Mouse (Mus musculus) cerebellum, adult 2 months (tissue): ENCODE results near the gene 2310039H08Rik. TPM values are rescaled to one million over a fixed set of nuclear protein-coding genes. Genes with fewer than 3 reads are reported as not detected.
"Not testable (repeated sequence)": the region's sequence is repeated elsewhere in the genome, so short reads cannot be mapped to it uniquely, and the experiment has no call there.

Experiments
- DNase-seq, 2 experiments: peaks; one replicate each; pipeline ENCODE4 v3.0.0; 2021
- H3K27ac ChIP-seq: fragments of 200-500 bp; 2 replicates; pipeline ENCODE4 v1.5.1; 2012; ENCODE audit warnings: low read length, control low read depth, inconsistent platforms; ENCODE audit not compliant: insufficient read depth
- H3K27me3 ChIP-seq: fragments of 200-500 bp; 2 replicates; pipeline ENCODE4 v1.6.1; 2012; ENCODE audit warnings: inconsistent platforms, mild to moderate bottlenecking, low read length, moderate library complexity; ENCODE audit not compliant: control insufficient read depth, insufficient read depth
- H3K4me1 ChIP-seq: fragments of 200-500 bp; 2 replicates; pipeline ENCODE4 v1.6.1; 2011; ENCODE audit warnings: low read length; ENCODE audit not compliant: control insufficient read depth, insufficient read depth
- H3K4me3 ChIP-seq: fragments of 200-500 bp; replicated peaks from 2 replicates; pipeline ENCODE3; 2011; ENCODE audit warnings: mild to moderate bottlenecking, low read depth, low read length, control low read depth; ENCODE audit not compliant: insufficient read depth
- CTCF ChIP-seq: fragments of 200-500 bp; IDR thresholded peaks from 2 replicates; pipeline ENCODE4 v1.5.1; 2011; ENCODE audit warnings: low read depth, mild to moderate bottlenecking, control low read depth, low read length, moderate library complexity, borderline replicate concordance; ENCODE audit not compliant: insufficient read depth
- POLR2A ChIP-seq: fragments of 200-500 bp; IDR thresholded peaks from 2 replicates; pipeline ENCODE4 v1.6.1; 2011; ENCODE audit warnings: low read length, control low read depth, borderline replicate concordance; ENCODE audit not compliant: insufficient read depth
- whole genome bisulfite sequencing: fragments of 180-500 bp; shearing (Covaris S2); methylation state at CpG from one replicate; pipeline ENCODE4 v1.1.7; 2018; 5-methylcytosine and 5-hydroxymethylcytosine counted together
- polyA plus RNA-seq: library from polyadenylated mRNA; depleted of rRNA; stranded (reverse); fragments of >200 nt; gene quantifications from 2 replicates; pipeline ENCODE4 v1.2.3, GENCODE M21; 2012

Gene 2310039H08Rik
- polyA plus RNA-seq, 1 experiment = 22.1 TPM

DNA sequence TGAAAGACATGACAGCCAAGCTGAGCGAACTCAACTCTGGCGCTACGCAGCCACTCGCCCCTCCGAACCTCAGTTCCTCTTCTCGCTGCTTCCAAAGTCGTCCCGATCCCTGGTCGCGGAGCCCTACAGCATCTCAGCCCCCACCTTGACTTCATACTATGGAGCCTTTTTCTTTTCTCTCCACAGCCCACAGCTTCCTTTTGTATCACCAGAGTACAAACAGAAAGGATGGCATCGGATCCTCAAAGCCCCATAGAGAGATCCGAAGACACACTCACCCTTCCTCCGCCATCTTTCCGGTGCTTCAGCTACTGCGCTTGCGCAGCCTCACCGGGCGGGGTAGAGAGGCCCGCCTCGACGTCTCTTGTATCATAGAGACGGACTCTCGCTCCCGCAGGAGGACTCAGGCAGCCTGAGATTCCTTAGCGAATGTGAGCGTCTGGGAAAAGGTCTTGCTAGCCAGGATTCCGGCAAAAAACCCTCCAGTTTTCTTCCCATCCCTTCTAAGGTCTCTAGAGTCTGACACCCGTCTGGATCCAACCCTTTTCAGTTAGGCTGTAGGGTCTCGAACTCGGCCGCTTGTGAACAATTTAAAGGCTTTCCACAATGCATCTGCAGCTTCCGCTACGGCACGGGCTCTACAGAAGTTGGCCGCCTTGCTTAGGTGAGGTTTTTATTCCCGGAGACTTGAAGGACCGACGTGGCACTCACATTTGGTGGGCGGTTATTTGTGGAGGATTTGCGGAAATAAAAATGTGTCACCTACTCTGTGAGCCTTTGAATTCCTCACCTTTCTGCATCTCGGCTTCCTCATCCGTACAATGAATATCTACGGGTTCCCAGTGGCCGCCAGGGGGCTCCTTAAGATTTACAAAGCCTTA lies 10.1 kb downstream of the 2310039H08Rik start, which contains the start of gene Rpl7l1:
Gene Rpl7l1, minus strand, starts transcription at position 332 of the 881 bp plus-strand sequence.
- DNase-seq = peak; percentile 92
- TF ChIP-seq CTCF = no peak; the same call in 1 of the 2 replicates
- peak; percentile 97 for TF ChIP-seq POLR2A
- Histone ChIP-seq H3K4me3 (peak within 1 kb of the TSS; percentile 97), H3K4me1 (no peaks in the 10 kb centered on the region), H3K27me3 (no peaks in the 10 kb centered on the region), H3K27ac (peak within 1 kb of the TSS; percentile 23; the same call in 1 of the 2 replicates)
- WGBS = under 1% methylated on average over 44 of the region's 44 CpGs

DNA sequence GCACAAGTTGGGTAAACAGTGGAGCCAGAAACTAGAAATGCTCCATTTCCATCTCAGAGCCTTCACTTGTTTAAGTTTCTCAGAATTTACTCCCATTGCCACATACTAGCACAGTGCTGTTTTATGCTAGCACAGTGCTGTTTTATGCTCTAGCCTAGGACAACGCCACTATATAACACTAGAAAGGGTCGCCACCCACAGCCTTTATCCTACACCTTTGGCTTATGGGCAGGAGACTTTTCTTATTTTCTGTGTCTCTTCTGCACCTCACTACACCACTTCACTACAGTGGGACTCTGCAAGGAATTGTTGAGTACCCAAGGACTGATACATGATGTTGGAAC lies 10.8 kb downstream of the 2310039H08Rik start:
- H3K27ac ChIP-seq = no peak overlapping the region
- 83% methylated on average over 2 of the region's 2 CpGs for WGBS
- TF ChIP-seq POLR2A = no peak
- no peak for TF ChIP-seq CTCF
- DNase-seq = no peak
- H3K4me3 ChIP-seq = peak overlapping the region; percentile 97
- no peaks in the 10 kb centered on the region for H3K4me1 ChIP-seq
- no peaks in the 10 kb centered on the region for H3K27me3 ChIP-seq

DNA sequence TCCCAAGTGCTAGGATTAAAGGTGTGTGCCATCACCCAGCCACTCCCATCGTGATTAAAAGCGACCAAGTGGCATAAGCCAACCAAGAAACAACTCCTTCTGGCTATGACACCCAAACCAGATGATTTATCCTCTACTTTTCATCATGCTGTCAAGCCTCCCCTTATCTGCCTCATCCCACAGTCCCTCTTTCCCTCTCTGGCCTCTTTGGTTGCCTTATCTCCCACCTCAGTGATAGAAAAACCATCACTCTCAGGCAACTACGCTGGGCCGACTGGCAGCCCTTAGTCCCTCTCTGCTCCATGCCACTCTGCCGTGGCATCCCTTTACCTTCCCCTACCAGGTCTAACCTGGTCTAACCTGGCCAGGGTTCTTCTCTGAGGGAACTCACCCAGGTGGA lies 14.5 kb downstream of the 2310039H08Rik start:
- TF ChIP-seq CTCF (no peak), POLR2A (no peak)
- H3K4me3 ChIP-seq = no peak overlapping the region
- no peaks in the 10 kb centered on the region for H3K27me3 ChIP-seq
- no peaks in the 10 kb centered on the region for H3K4me1 ChIP-seq
- H3K27ac ChIP-seq = no peak overlapping the region
- WGBS = 93% methylated on average over 5 of the region's 5 CpGs
- DNase-seq = no peak

DNA sequence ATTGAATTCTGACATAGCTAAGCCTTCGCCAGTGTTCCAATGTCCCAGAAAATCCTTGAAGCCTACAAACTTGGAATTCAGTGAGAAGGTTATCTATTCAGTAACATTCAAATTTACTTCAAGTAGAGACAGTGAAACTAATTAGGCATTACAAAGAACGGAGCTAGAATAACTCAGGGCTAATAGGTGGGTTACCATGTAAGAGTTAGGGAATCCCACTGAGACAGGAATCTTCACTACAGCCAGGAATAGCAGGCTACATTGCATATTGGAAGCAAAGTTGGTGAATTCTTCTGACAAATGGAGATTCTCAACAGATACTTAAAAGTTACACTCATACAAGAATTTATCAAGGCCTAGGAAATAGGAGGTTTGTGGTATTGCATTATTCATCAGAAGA lies 15.5 kb downstream of the 2310039H08Rik start:
- H3K4me1 ChIP-seq, DNase-seq, H3K4me3 ChIP-seq, H3K27me3 ChIP-seq, H3K27ac ChIP-seq: not testable (repeated sequence)
- WGBS = 50% methylated on average over 2 of the region's 2 CpGs

DNA sequence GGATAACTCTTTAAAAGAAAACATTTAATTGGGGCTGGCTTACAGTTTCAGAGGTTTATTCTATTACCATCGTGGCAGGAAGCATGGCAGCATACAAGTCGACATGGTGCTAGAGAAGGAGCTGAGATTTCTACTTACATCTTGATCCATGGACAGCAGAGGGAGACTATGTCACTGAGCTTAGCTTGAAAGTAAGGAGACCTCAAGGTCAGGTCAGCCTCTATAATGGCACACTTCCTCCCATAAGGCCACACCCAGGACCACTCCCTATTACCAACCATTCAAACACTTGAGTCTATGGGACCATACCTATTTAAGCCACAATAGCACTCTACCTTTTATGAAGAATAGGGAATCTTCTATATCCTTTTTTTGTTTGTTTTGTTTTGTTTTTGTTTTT lies 20.5 kb downstream of the 2310039H08Rik start:
- TF ChIP-seq POLR2A (no peak), CTCF (no peak)
- 90% methylated on average over 2 of the region's 2 CpGs for WGBS
- H3K27me3 ChIP-seq = no peaks in the 10 kb centered on the region
- no peaks in the 10 kb centered on the region for H3K4me1 ChIP-seq
- H3K4me3 ChIP-seq = no peak overlapping the region
- no peak overlapping the region for H3K27ac ChIP-seq
- DNase-seq = no peak

DNA sequence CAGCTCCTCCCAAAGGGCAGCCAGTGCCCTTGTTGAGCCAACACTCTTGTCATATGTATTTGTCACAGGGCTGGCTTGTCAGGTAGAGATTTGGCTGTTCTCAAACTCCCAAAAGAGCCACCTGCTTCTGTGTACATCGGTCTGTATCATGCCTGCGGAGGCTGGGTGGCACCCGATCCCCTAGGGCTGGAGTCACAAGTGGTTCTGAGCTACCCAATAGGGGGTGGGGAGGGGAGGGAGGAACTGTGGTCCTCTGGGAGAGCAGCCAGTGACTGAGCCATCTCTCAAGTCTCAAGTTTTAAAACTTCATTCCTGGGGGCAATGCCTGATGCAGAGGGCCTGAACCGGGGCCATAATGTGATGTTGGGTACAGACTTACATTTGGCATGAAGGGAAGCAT lies 24.3 kb downstream of the 2310039H08Rik start:
- Histone ChIP-seq H3K4me3 (no peak overlapping the region), H3K27me3 (no peaks in the 10 kb centered on the region), H3K4me1 (no peaks in the 10 kb centered on the region), H3K27ac (no peak overlapping the region)
- WGBS = 87% methylated on average over 4 of the region's 4 CpGs
- TF ChIP-seq POLR2A (no peak), CTCF (no peak)
- no peak for DNase-seq

DNA sequence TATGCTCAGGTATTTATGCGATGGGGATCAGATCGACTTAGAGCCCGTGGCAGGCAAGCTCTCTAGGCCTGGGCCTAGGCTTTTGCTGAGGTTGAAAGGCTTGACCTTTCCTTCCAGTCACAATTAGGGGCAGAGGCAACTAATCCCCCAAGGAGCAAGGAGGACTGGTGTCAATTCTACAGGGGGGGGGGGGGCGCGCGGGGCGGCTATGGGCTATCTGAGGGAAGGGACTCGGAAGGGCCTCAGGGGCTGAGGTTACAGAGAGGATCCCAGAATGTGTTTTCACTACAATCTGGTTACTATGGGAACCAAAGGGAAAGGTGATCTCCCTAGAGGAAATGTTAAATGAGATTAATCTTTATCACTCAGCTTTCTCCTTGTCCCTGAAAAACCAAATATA lies 25.0 kb downstream of the 2310039H08Rik start:
- no peaks in the 10 kb centered on the region for H3K4me1 ChIP-seq
- TF ChIP-seq CTCF = no peak
- no peak for TF ChIP-seq POLR2A
- no peak overlapping the region for H3K27ac ChIP-seq
- WGBS = 71% methylated on average over 8 of the region's 8 CpGs
- H3K27me3 ChIP-seq = no peaks in the 10 kb centered on the region
- H3K4me3 ChIP-seq = no peak overlapping the region
- DNase-seq = no peak

DNA sequence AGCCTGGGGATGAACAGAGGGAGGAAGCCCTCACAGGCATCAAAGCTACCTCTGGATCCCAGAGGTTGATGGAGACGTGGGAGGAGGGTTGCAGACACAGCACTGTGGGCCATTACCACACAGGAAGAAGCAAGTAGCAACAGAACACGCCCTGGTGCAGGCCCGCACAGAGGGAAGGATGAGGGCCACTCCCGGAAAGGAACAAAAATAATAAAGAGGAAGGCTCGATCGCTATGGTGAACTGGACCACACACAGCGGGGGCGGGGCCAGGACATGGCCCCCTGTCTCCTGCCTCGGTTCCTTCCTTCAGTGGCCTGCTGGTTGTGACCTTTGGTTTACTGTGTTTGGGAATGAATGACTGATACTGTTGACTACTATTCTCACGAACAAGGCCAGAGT lies 27.2 kb downstream of the 2310039H08Rik start:
- DNase-seq = no peak
- no peaks in the 10 kb centered on the region for H3K4me1 ChIP-seq
- TF ChIP-seq CTCF (no peak), POLR2A (no peak)
- H3K27ac ChIP-seq = no peak overlapping the region
- H3K27me3 ChIP-seq = no peaks in the 10 kb centered on the region
- no peak overlapping the region for H3K4me3 ChIP-seq
- WGBS = 67% methylated on average over 10 of the region's 10 CpGs
